Mouse (Mus musculus) midbrain, embryonic 16.5 days (tissue): Measurements from ENCODE around the gene Tmem108. TPM values are rescaled to one million over a fixed set of nuclear protein-coding genes. Genes with fewer than 3 reads are reported as not detected.

ENCODE experiments used
- ATAC-seq: fragments of 200-750 bp; cut with Nextera tagmentation; 2 replicates; pipeline ENCODE4 v1.8.0; 2017; ENCODE audit warnings: moderate TSS enrichment
- H3K27ac ChIP-seq: fragments of 300-500 bp; sonication (generic); 2 replicates; pipeline ENCODE4 v1.5.1; 2014; ENCODE audit warnings: mild to moderate bottlenecking, low read length, mixed read lengths
- H3K27me3 ChIP-seq: fragments of 300-500 bp; sonication (generic); 2 replicates; pipeline ENCODE4 v1.6.1; 2014; ENCODE audit warnings: low read depth, low read length, mixed read lengths; ENCODE audit not compliant: control insufficient read depth, insufficient read depth
- H3K36me3 ChIP-seq: fragments of 300-500 bp; sonication (generic); 2 replicates; pipeline ENCODE4 v1.6.1; 2014; ENCODE audit warnings: mild to moderate bottlenecking, low read length, moderate library complexity, mixed read lengths; ENCODE audit not compliant: control insufficient read depth, insufficient read depth
- H3K4me1 ChIP-seq: fragments of 300-500 bp; sonication (generic); 2 replicates; pipeline ENCODE4 v1.6.1; 2014; ENCODE audit warnings: mild to moderate bottlenecking, low read length, mixed read lengths; ENCODE audit not compliant: control insufficient read depth, insufficient read depth
- H3K4me2 ChIP-seq: fragments of 300-500 bp; sonication (generic); 2 replicates; pipeline ENCODE4 v1.6.1; 2014; ENCODE audit warnings: mild to moderate bottlenecking, low read length, mixed read lengths
- H3K4me3 ChIP-seq: fragments of 300-500 bp; sonication (generic); 2 replicates; pipeline ENCODE4 v1.5.1; 2014; ENCODE audit warnings: low read depth, mild to moderate bottlenecking, low read length, moderate library complexity, mixed read lengths
- H3K9ac ChIP-seq: fragments of 300-500 bp; sonication (generic); 2 replicates; pipeline ENCODE4 v1.6.1; 2014; ENCODE audit warnings: low read depth, low read length, mixed read lengths
- H3K9me3 ChIP-seq: fragments of 300-500 bp; sonication (generic); replicated peaks from 2 replicates; pipeline ENCODE4 v1.6.1; 2014; ENCODE audit warnings: mild to moderate bottlenecking, low read length, mixed read lengths; ENCODE audit not compliant: control insufficient read depth, poor library complexity, severe bottlenecking
- WGBS: fragments of 180-500 bp; shearing (Covaris S2); extraction: QIAGEN DNeasy Blood & Tissue Kit; methylation state at CpG from one replicate; pipeline ENCODE4 v1.1.7; 2014; 5-methylcytosine and 5-hydroxymethylcytosine counted together
- polyA plus RNA-seq: library from polyadenylated mRNA; unstranded; fragments of >200 nt; fragmentation: Nextera tagmentation; extraction: Ambion mirVana; gene quantifications from 2 replicates; pipeline ENCODE4 v1.2.1, GENCODE M21; 2015

The Tmem108 gene
- polyA plus RNA-seq, 1 experiment from 2014 or later, result 28.9 TPM

DNA sequence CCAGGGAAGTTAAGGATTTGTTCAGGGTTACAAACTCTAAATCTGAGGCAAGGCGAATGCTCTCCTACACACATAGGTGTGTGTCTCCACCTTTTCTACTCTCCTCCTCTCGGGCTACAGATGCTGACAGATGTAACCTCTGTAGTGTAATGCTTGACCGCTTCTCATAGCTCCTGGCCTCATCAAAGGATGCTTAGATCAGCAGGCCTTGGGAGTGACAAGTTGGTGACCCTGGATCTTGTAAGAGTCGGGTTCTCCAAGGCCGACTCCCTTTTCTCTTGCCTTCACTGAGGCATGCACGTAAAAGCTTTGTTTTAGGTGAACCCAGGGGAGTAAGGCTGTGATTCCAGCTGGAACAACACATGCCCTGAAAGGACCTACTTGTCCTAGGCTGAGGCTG lies 249.4 kb downstream of the Tmem108 start:
- H3K9ac ChIP-seq, result no peak overlapping the region
- peaks cover 3% of the 10 kb centered on the region; the same call in 1 of the 2 replicates for H3K4me1 ChIP-seq
- WGBS, result 75% methylated on average over 6 of the region's 6 CpGs
- no peak overlapping the region for H3K27ac ChIP-seq
- ATAC-seq, result no peak
- no peak overlapping the region for H3K4me3 ChIP-seq
- no peaks in the 10 kb centered on the region for H3K36me3 ChIP-seq
- no peaks in the 10 kb centered on the region for H3K27me3 ChIP-seq
- no peak overlapping the region for H3K4me2 ChIP-seq
- H3K9me3 ChIP-seq, result no peaks in the 10 kb centered on the region

GRCm38 (mm10) chr9:103506968-103507584 lies 254.6 kb downstream of the Tmem108 start:
- H3K4me3 ChIP-seq, result no peak overlapping the region
- H3K4me1 ChIP-seq, result peaks cover 26% of the 10 kb centered on the region
- H3K9ac ChIP-seq, result no peak overlapping the region
- H3K36me3 ChIP-seq, result no peaks in the 10 kb centered on the region
- H3K27me3 ChIP-seq, result no peaks in the 10 kb centered on the region
- ATAC-seq, result no peak
- 76% methylated on average over 7 of the region's 7 CpGs for WGBS
- H3K27ac ChIP-seq, result no peak overlapping the region
- H3K9me3 ChIP-seq, result no peaks in the 10 kb centered on the region
- no peak overlapping the region for H3K4me2 ChIP-seq

DNA sequence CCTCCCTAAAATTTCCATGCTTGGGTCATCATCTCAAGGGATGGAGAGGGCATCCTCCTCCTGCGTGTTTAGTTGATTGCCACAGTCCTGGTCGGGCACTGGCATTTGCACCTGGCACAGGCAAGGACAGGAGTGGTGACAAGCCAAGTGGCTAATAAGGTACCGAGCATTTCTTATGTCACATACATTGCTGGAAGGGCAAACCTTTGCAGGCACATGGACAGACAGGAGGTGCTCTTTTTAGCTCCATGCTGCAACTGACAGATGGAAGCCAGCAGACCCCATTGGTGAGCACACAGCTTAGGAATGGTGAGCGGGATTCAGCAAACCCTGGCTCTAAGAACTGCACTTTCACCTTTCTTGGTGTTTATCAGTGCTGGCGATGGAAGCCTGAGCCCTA lies 256.6 kb downstream of the Tmem108 start:
- 39% methylated on average over 5 of the region's 5 CpGs for WGBS

GRCm38 (mm10) chr9:103504646-103505045 lies 257.0 kb downstream of the Tmem108 start:
- ATAC-seq, result peak; percentile 87
- no peaks in the 10 kb centered on the region for H3K9me3 ChIP-seq
- H3K4me2 ChIP-seq, result no peak overlapping the region
- no peak overlapping the region for H3K9ac ChIP-seq
- no peaks in the 10 kb centered on the region for H3K36me3 ChIP-seq
- no peaks in the 10 kb centered on the region for H3K27me3 ChIP-seq
- H3K4me1 ChIP-seq, result peaks cover 37% of the 10 kb centered on the region
- no peak overlapping the region for H3K4me3 ChIP-seq
- H3K27ac ChIP-seq, result peak overlapping the region; percentile 65
- WGBS, result 22% methylated on average over 1 of the region's 1 CpGs

More for the DNA sequence above, 256.6 kb downstream of the Tmem108 start:
- Histone ChIP-seq H3K9ac (no peak overlapping the region), H3K27ac (peak overlapping the region; percentile 65), H3K4me2 (no peak overlapping the region), H3K9me3 (no peaks in the 10 kb centered on the region), H3K4me1 (peaks cover 37% of the 10 kb centered on the region), H3K4me3 (no peak overlapping the region), H3K36me3 (no peaks in the 10 kb centered on the region), H3K27me3 (no peaks in the 10 kb centered on the region)
- peak; percentile 27; the same call in 1 of the 2 replicates for ATAC-seq

GRCm38 (mm10) chr9:103503586-103504298 lies 257.9 kb downstream of the Tmem108 start:
- H3K4me3 ChIP-seq, result no peak overlapping the region
- no peaks in the 10 kb centered on the region for H3K9me3 ChIP-seq
- peak overlapping the region; percentile 57 for H3K27ac ChIP-seq
- peaks cover 2% of the 10 kb centered on the region for H3K27me3 ChIP-seq
- no peak overlapping the region for H3K9ac ChIP-seq
- WGBS, result 92% methylated on average over 3 of the region's 3 CpGs
- peaks cover 37% of the 10 kb centered on the region for H3K4me1 ChIP-seq
- ATAC-seq, result no peak
- no peak overlapping the region for H3K4me2 ChIP-seq
- no peaks in the 10 kb centered on the region for H3K36me3 ChIP-seq

DNA sequence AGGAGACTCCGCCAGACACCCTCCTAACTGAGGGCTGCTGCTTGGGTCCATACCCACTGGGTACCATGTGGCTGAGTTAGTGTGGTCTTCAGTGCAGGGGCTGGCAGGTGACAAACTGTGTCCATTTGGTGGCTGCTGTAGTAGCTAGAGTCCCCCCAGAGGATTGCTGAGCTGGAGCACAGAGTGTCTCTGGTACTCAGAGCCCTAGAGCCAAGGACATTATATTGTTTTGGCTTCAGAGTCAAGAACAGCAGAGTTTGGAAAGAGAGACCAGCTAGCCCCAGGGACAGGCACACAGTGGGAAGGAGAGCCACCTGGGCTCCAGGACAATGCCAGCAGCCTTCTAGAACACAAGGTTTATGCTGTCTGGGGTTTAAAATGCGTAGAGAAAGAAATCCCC lies 259.0 kb downstream of the Tmem108 start:
- Histone ChIP-seq H3K4me1 (peaks cover 37% of the 10 kb centered on the region), H3K9me3 (no peaks in the 10 kb centered on the region), H3K27ac (peak overlapping the region; percentile 70; the same call in 1 of the 2 replicates), H3K27me3 (peaks cover 3% of the 10 kb centered on the region), H3K4me2 (no peak overlapping the region), H3K4me3 (no peak overlapping the region), H3K36me3 (no peaks in the 10 kb centered on the region), H3K9ac (no peak overlapping the region)
- ATAC-seq, result no peak
- 73% methylated on average over 2 of the region's 2 CpGs for WGBS

DNA sequence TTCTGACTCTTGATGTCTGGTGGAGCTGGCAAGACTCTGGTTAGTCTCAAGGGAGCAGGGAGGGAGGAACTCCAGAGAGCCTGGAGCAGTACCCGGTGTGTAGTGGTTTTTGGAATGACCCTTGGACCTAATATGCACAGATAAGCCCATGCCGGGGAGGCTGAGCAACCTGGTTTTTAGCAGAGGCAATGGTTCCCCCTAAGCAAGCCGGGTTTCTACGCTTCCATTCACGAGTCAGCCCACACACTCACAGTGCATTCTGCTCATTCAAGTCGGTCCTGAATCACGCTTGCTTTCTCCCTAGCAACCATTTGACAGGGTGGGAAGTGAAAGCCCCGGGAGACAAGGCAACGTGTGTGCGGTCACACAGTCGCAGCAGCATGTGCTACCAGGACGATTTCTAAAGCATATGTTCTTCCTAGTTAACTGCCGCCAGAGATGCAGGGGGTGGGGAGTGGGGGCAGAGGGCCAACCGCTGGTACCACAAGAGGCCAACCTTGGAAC lies 259.7 kb downstream of the Tmem108 start:
- peaks cover 35% of the 10 kb centered on the region for H3K4me1 ChIP-seq
- ATAC-seq, result peak; percentile 59
- H3K27ac ChIP-seq, result peak overlapping the region; percentile 70
- peaks cover 4% of the 10 kb centered on the region for H3K27me3 ChIP-seq
- peak overlapping the region; percentile 43; the same call in 1 of the 2 replicates for H3K9ac ChIP-seq
- H3K9me3 ChIP-seq, result no peaks in the 10 kb centered on the region
- WGBS, result 4% methylated on average over 14 of the region's 14 CpGs
- H3K36me3 ChIP-seq, result no peaks in the 10 kb centered on the region
- peak overlapping the region; percentile 38 for H3K4me2 ChIP-seq
- no peak overlapping the region for H3K4me3 ChIP-seq

GRCm38 (mm10) chr9:103499366-103499765 lies 262.3 kb downstream of the Tmem108 start:
- Histone ChIP-seq H3K36me3 (no peaks in the 10 kb centered on the region), H3K9ac (no peak overlapping the region), H3K4me1 (peaks cover 24% of the 10 kb centered on the region), H3K27me3 (peaks cover 7% of the 10 kb centered on the region), H3K4me2 (no peak overlapping the region), H3K4me3 (no peak overlapping the region), H3K27ac (no peak overlapping the region), H3K9me3 (no peaks in the 10 kb centered on the region)
- no peak for ATAC-seq
- WGBS, result 94% methylated on average over 18 of the region's 18 CpGs

DNA sequence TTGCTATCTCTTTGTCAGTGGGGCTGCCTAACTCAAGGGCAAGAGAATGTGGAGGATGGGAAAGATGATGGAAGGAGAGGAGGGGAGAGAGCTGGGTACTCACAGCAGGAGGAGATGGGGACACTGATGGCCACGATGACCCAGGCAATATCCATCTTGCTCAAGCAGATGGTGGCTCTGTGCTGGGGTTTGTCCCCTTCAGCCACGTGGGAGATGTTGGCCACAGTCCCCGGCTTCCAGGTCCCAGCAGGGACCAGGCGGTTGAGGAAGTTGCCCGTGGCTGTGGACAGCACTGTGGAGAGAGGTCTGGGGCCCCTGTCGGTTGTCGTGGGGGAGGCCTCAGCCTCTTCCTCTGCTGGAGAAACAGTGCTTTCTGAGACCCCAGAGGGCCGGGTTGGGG lies 262.9 kb downstream of the Tmem108 start:
- WGBS, result 81% methylated on average over 8 of the region's 8 CpGs
- peaks cover 7% of the 10 kb centered on the region for H3K27me3 ChIP-seq

More for the DNA sequence above, 262.9 kb downstream of the Tmem108 start:
- no peak overlapping the region for H3K27ac ChIP-seq
- no peak overlapping the region for H3K4me2 ChIP-seq
- no peaks in the 10 kb centered on the region for H3K9me3 ChIP-seq
- no peak for ATAC-seq
- H3K9ac ChIP-seq, result no peak overlapping the region
- H3K4me1 ChIP-seq, result peaks cover 20% of the 10 kb centered on the region
- H3K36me3 ChIP-seq, result no peaks in the 10 kb centered on the region
- H3K4me3 ChIP-seq, result no peak overlapping the region
